Mouse (Mus musculus) kidney, embryonic 16.5 days (tissue): ENCODE measurements around the gene Apol7a. TPM values are rescaled to one million over a fixed set of nuclear protein-coding genes. Genes with fewer than 3 reads are reported as not detected.
A peak's percentile ranks its signal among the peaks of the same experiment; 100 is the strongest.

ENCODE experiments used
- ATAC-seq: fragments of 200-750 bp; cut with Nextera tagmentation; 2 replicates; pipeline ENCODE4 v1.8.0; 2017; ENCODE audit warnings: moderate TSS enrichment; ENCODE audit not compliant: low FRiP score, low TSS enrichment
- H3K27ac ChIP-seq: fragments of 300-500 bp; sonication (generic); 2 replicates; pipeline ENCODE4 v1.5.1; 2014; ENCODE audit warnings: low read length
- H3K27me3 ChIP-seq: fragments of 300-500 bp; sonication (generic); 2 replicates; pipeline ENCODE4 v1.6.1; 2014; ENCODE audit warnings: low read length, control low read depth, mixed read lengths; ENCODE audit not compliant: insufficient read depth
- H3K36me3 ChIP-seq: fragments of 300-500 bp; sonication (generic); 2 replicates; pipeline ENCODE4 v1.6.1; 2014; ENCODE audit warnings: low read length, control low read depth, mixed read lengths; ENCODE audit not compliant: insufficient read depth
- H3K4me1 ChIP-seq: fragments of 300-500 bp; sonication (generic); 2 replicates; pipeline ENCODE4 v1.6.1; 2014; ENCODE audit warnings: low read length, control low read depth, mixed read lengths; ENCODE audit not compliant: insufficient read depth
- H3K4me2 ChIP-seq: fragments of 300-500 bp; sonication (generic); replicated peaks from 2 replicates; pipeline ENCODE4 v1.6.1; 2014; ENCODE audit warnings: low read depth, low read length
- H3K4me3 ChIP-seq: fragments of 300-500 bp; sonication (generic); 2 replicates; pipeline ENCODE4 v1.5.1; 2014; ENCODE audit warnings: mild to moderate bottlenecking, low read length
- H3K9ac ChIP-seq: fragments of 300-500 bp; sonication (generic); replicated peaks from 2 replicates; pipeline ENCODE4 v1.6.1; 2014; ENCODE audit warnings: low read length
- H3K9me3 ChIP-seq: fragments of 300-500 bp; sonication (generic); 2 replicates; pipeline ENCODE4 v1.6.1; 2016; ENCODE audit warnings: low read length, control low read depth
- WGBS: fragments of 180-500 bp; shearing (Covaris S2); extraction: QIAGEN DNeasy Blood & Tissue Kit; methylation state at CpG from one replicate; pipeline ENCODE4 v1.1.7; 2014; 5-methylcytosine and 5-hydroxymethylcytosine counted together
- polyA plus RNA-seq: library from polyadenylated mRNA; unstranded; fragments of >200 nt; fragmentation: Nextera tagmentation; extraction: Ambion mirVana; gene quantifications from 2 replicates; pipeline ENCODE4 v1.2.1, GENCODE M21; 2015

Gene Apol7a
- polyA plus RNA-seq, 1 experiment from 2014 or later, result 0.19 TPM

- Histone ChIP-seq H3K4me2 (no peak overlapping the region), H3K36me3 (no peaks in the 10 kb centered on the region), H3K9me3 (no peaks in the 10 kb centered on the region), H3K9ac (no peak overlapping the region), H3K27ac (no peak overlapping the region), H3K4me1 (peaks cover 31% of the 10 kb centered on the region), H3K27me3 (no peaks in the 10 kb centered on the region), H3K4me3 (no peak overlapping the region)
- ATAC-seq, result no peak
- WGBS, result 77% methylated on average over 3 of the region's 3 CpGs
Measured at GRCm38 (mm10) chr15:77364026-77364425, 34.9 kb downstream of the Apol7a start.

- no peak for ATAC-seq
- WGBS, result 47% methylated on average over 6 of the region's 6 CpGs
- H3K9me3 ChIP-seq, result no peaks in the 10 kb centered on the region
Measured at GRCm38 (mm10) chr15:77363578-77363977, 35.3 kb downstream of the Apol7a start.

GRCm38 (mm10) chr15:77362952-77363351 is 36.0 kb downstream of the Apol7a start:
- Histone ChIP-seq H3K27ac (no peak overlapping the region), H3K4me3 (no peak overlapping the region), H3K4me1 (peaks cover 22% of the 10 kb centered on the region), H3K36me3 (no peaks in the 10 kb centered on the region), H3K27me3 (no peaks in the 10 kb centered on the region), H3K4me2 (no peak overlapping the region), H3K9ac (no peak overlapping the region), H3K9me3 (no peaks in the 10 kb centered on the region)
- WGBS, result 11% methylated on average over 5 of the region's 5 CpGs
- no peak for ATAC-seq

More at GRCm38 (mm10) chr15:77363578-77363977, 35.3 kb downstream of the Apol7a start:
- Histone ChIP-seq H3K4me1 (peaks cover 27% of the 10 kb centered on the region), H3K4me3 (no peak overlapping the region), H3K4me2 (no peak overlapping the region), H3K36me3 (no peaks in the 10 kb centered on the region), H3K27ac (no peak overlapping the region), H3K9ac (no peak overlapping the region), H3K27me3 (no peaks in the 10 kb centered on the region)

- Histone ChIP-seq H3K9ac (no peak overlapping the region), H3K4me3 (no peak overlapping the region), H3K9me3 (no peaks in the 10 kb centered on the region), H3K36me3 (no peaks in the 10 kb centered on the region), H3K4me2 (no peak overlapping the region), H3K27ac (no peak overlapping the region), H3K4me1 (peaks cover 18% of the 10 kb centered on the region), H3K27me3 (no peaks in the 10 kb centered on the region)
- WGBS, result 84% methylated on average over 8 of the region's 8 CpGs
- no peak for ATAC-seq
Measured at GRCm38 (mm10) chr15:77359905-77360304, 39.0 kb downstream of the Apol7a start.

- Histone ChIP-seq H3K36me3 (no peaks in the 10 kb centered on the region), H3K9ac (no peak overlapping the region), H3K9me3 (no peaks in the 10 kb centered on the region), H3K27me3 (no peaks in the 10 kb centered on the region), H3K4me2 (no peak overlapping the region), H3K4me1 (peaks cover 22% of the 10 kb centered on the region), H3K27ac (no peak overlapping the region), H3K4me3 (no peak overlapping the region)
- no peak for ATAC-seq
- 54% methylated on average over 9 of the region's 9 CpGs for WGBS
Measured at GRCm38 (mm10) chr15:77359486-77359885, 39.4 kb downstream of the Apol7a start.

- no peak; the same call in 1 of the 2 replicates for ATAC-seq
- Histone ChIP-seq H3K27me3 (no peaks in the 10 kb centered on the region), H3K9ac (peak overlapping the region; percentile 62), H3K36me3 (no peaks in the 10 kb centered on the region), H3K4me3 (peak overlapping the region; percentile 26), H3K4me2 (peak overlapping the region; percentile 53), H3K27ac (peak overlapping the region; percentile 43; the same call in 1 of the 2 replicates), H3K9me3 (no peaks in the 10 kb centered on the region), H3K4me1 (peaks cover 26% of the 10 kb centered on the region)
- WGBS, result 30% methylated on average over 6 of the region's 6 CpGs
Measured at GRCm38 (mm10) chr15:77359084-77359483, 39.8 kb downstream of the Apol7a start.

GRCm38 (mm10) chr15:77358320-77359040 is 40.4 kb downstream of the Apol7a start:
- peak overlapping the region; percentile 53 for H3K4me2 ChIP-seq
- peak overlapping the region; percentile 62 for H3K9ac ChIP-seq
- H3K4me1 ChIP-seq, result peaks cover 32% of the 10 kb centered on the region
- peak overlapping the region; percentile 29 for H3K4me3 ChIP-seq
- WGBS, result 7% methylated on average over 28 of the region's 29 CpGs
- no peaks in the 10 kb centered on the region for H3K9me3 ChIP-seq
- H3K27me3 ChIP-seq, result no peaks in the 10 kb centered on the region; the same call in 1 of the 2 replicates
- H3K36me3 ChIP-seq, result no peaks in the 10 kb centered on the region
- peak; percentile 89 for ATAC-seq
- H3K27ac ChIP-seq, result peak overlapping the region; percentile 43; the same call in 1 of the 2 replicates

GRCm38 (mm10) chr15:77356248-77356810 is 42.6 kb downstream of the Apol7a start:
- Histone ChIP-seq H3K36me3 (no peaks in the 10 kb centered on the region), H3K9ac (peak overlapping the region; percentile 55), H3K9me3 (no peaks in the 10 kb centered on the region), H3K27me3 (no peaks in the 10 kb centered on the region; the same call in 1 of the 2 replicates), H3K4me2 (peak overlapping the region; percentile 23), H3K27ac (no peak overlapping the region), H3K4me3 (0 out of 2 replicates have a peak overlapping the region, but pooled peaks have one; percentile 5), H3K4me1 (peaks cover 39% of the 10 kb centered on the region)
- ATAC-seq, result no peak
- 18% methylated on average over 11 of the region's 11 CpGs for WGBS

GRCm38 (mm10) chr15:77354848-77355551 is 43.9 kb downstream of the Apol7a start:
- Histone ChIP-seq H3K4me1 (peaks cover 39% of the 10 kb centered on the region), H3K9me3 (no peaks in the 10 kb centered on the region), H3K9ac (0 out of 2 replicates have a peak overlapping the region, but pooled peaks have one; percentile 35), H3K27ac (no peak overlapping the region), H3K36me3 (no peaks in the 10 kb centered on the region), H3K4me2 (no peak overlapping the region), H3K27me3 (no peaks in the 10 kb centered on the region; the same call in 1 of the 2 replicates), H3K4me3 (no peak overlapping the region)
- no peak for ATAC-seq
- 57% methylated on average over 6 of the region's 6 CpGs for WGBS
